Mouse (Mus musculus): ENCODE data around the gene Cct7.
"Not testable (repeated sequence)": the region's sequence is repeated elsewhere in the genome, so short reads cannot be mapped to it uniquely, and the experiment has no call there.

The Cct7 gene

GRCm38 (mm10) chr6:85450697-85451663 lies at the start of gene Cct7:
Gene Cct7 (plus strand): TSS chr6:85451514.
- CTCF ChIA-PET, result interaction anchor here (0.6 kb wide), 1 partner anchor 122 kb away, joined by 7 read pairs; no protein-coding TSS in a partner anchor

- CTCF ChIA-PET, result no interaction called here
Observed at GRCm38 (mm10) chr6:85402613-85403012, 48.7 kb upstream of the Cct7 start.

DNA sequence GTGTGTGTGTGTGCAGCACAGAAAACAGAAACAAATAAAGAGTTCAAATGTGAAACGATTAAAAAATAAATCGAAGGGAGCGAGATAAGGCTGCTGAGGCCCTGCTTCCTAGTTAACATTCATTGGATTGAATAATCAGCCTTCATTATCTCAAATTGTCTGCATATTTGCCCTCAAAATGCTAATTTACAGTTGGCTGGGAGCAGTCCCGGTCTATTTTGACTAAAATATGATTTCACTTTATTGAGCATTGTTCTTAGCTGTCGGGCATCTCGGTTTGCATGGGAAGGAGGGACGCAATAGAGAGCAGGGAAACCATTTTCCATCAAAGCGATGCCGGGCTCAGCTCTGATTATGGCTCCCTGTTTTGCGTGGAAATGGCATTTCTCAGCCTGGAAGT lies 48.3 kb upstream of the Cct7 start:
- CTCF ChIA-PET, result interaction anchor here (0.7 kb wide), 1 partner anchor 566 kb away, joined by 6 read pairs; no protein-coding TSS in a partner anchor

- CTCF ChIA-PET, result no interaction called here
Observed at GRCm38 (mm10) chr6:85409003-85409402, 42.3 kb upstream of the Cct7 start.

GRCm38 (mm10) chr6:85410771-85411273 lies 40.5 kb upstream of the Cct7 start:
- CTCF ChIA-PET, result no interaction called here

GRCm38 (mm10) chr6:85415829-85416228 lies 35.5 kb upstream of the Cct7 start:
- CTCF ChIA-PET, result no interaction called here

- CTCF ChIA-PET, result interaction anchor here (0.7 kb wide), 1 partner anchor 14 kb away, joined by 5 read pairs; no protein-coding TSS in a partner anchor
Observed at GRCm38 (mm10) chr6:85419150-85419549, 32.2 kb upstream of the Cct7 start.

DNA sequence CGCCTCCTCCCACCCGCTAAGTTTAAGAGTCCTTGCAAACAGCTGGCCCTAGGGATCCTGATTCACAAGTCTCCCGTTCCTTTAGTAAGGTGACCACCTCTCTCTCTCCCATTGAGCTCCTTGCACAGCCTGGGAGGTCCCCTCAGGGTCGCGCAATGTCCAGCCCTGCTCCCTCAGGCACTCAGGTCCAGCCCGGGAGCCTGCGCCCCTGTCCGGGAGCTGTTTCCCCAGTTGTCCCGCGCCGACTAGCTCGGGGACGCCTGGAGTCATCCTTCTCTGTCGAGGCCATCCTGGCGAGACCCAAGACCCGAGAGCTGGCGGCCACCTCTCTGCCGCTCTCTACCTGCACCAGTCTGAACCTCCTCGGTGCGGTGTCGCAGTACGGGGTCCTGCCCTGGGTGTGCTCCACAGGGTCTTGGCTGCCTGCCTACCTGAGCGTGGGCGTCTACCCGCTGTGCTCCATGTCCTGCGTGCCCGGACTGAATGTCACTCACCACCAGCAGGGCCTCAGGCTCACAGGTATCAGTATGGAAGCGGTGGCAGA lies 27.4 kb upstream of the Cct7 start, which contains the start of gene Noto:
Gene Noto (plus strand): TSS at position 51 of the 544 bp plus-strand sequence.
- CTCF ChIA-PET, result interaction anchor here (0.5 kb wide), 1 partner anchor 512 kb away, joined by 11 read pairs; no protein-coding TSS in a partner anchor

GRCm38 (mm10) chr6:85431274-85431841 lies 20.0 kb upstream of the Cct7 start:
- CTCF ChIA-PET, result no interaction called here

GRCm38 (mm10) chr6:85431842-85432431 lies 19.4 kb upstream of the Cct7 start, which contains the start of gene Smyd5:
Gene Smyd5 (plus strand): TSS chr6:85431989.
- CTCF ChIA-PET, result no interaction called here

DNA sequence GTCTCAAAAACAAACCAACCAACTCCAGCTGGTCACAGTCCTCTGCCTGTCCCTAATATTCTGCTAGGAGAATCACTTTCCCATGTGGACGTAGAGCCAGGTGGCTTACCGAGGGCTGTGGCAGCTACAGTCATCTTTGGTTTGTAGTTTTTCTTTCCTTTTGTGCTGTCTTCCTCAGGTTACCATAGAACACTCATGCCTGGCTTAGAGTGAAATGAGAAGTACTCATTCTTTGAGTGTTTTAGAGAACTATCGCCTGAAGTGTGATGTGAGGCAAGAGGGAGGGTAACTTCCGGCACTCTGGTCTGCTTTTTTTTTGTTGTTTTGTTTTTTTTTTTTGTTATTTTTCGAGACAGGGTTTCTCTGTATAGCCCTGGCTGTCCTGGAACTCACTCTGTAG lies 17.4 kb upstream of the Cct7 start:
- CTCF ChIA-PET, result no interaction called here

DNA sequence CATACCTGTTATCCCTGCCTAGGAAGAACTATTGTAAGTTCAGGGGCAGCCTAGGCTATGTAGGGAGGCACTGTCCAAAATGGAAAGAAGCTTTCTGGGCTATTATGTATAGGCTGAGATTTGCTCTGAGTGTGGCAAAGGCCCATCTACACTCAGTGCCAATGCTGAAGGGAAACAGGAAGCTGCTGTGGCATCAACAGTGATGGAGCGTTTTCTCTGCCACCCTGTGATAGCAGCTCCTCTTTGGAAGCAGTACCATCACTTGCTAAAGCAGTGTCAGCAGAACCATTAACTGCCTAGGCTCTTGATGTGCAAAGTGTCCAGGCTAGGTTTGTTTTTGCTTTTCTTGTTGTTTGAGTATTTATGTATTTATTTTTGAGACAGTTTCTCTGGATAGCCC lies 15.1 kb upstream of the Cct7 start:
- CTCF ChIA-PET, result no interaction called here

DNA sequence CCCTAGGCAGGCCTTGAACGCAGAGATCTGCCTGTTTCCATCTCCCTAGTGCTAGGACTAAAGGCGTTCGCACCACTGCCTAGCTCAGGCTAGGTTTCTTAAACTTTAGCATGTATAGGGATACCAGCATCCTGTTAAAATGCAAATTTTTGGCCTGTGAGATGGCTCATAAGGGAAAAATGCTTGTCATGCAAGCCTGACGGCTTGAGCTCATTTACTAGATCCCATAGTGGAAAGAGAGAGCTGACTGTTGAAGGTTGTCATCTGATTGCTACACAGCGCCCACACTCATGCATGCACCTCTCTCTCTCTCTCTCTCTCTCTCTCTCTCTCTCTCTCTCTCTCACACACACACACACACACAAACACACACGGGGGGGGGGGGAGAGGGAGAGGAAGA lies 14.7 kb upstream of the Cct7 start:
- CTCF ChIA-PET, result no interaction called here

GRCm38 (mm10) chr6:85441142-85441541 lies 10.2 kb upstream of the Cct7 start:
- CTCF ChIA-PET, result no interaction called here

DNA sequence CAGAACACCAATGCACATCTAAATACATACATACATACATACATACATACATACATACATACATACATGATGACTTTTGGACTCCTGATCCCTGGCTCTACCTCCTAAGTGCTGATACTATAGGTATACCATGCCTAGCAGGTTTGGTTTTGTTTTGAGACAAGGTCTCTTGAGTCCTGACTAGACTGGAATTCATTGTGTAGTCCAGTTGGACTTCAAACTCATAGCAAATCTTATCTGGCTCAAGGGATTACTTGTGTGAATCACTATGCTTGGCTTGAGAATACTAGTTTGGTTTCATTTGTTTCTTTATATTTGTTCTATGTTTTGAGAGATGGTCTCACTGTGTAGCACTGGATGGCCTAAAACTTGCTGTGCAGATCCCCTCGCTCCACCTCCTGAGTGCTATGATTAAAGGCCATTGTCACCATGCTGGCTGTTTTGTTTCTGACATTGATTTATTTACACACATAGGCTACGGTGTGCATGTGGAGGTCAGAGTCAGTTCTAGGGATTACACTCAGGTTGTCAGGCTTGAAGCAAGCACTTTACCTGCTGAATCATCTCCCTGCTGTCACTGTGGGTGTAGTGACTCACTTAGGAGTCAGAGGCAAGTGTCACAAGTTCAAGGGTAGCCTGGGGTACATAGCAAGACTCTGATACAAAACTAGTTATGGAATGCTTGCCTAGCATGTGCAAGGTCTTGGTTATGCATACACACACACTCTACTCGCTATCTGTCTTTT lies 7.7 kb upstream of the Cct7 start:
- CTCF ChIA-PET, result no interaction called here

- CTCF ChIA-PET, result no interaction called here
Observed at GRCm38 (mm10) chr6:85444266-85444965, 6.9 kb upstream of the Cct7 start.

DNA sequence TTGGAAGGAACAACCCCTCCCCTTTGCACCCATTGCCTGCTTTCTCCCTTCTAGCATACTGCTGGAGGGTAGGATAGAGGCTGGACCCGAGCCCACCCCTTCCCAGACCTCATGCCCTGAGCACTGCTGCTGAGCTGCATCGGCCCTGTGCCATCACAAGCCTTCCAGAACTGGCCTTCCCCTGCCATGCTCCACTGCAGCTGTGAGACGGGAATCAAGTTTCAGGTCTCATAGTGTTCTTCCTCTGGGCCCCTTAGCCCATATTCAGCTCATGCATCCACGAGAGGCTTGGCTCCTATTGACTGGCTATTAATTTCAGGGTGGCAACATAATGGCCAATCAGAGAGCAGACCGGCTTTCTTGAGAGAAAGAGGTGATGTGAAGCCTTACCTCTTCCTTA lies 6.0 kb upstream of the Cct7 start:
- CTCF ChIA-PET, result no interaction called here

DNA sequence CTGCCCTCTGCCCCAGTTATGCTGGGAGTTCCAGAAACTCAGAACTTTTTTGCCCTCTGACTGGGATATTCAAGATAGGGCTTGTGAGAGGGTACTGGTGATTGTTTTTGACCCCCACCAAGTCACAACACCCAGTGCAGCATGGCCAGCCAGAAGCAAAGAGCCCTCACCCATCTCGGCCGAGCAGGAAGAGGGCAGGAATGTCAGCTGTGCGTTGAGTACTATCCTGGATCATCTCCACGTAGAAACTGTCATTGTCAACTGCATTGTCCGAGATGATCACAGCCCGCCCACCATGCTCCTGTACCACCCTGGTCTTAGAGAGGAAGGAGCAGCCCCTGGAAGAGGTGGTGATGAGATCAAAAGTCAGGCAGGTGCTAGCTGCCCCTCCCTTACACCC lies 4.0 kb upstream of the Cct7 start:
- CTCF ChIA-PET, result no interaction called here

- CTCF ChIA-PET, result not testable (repeated sequence)
Observed at GRCm38 (mm10) chr6:85450140-85450539, 1.2 kb upstream of the Cct7 start.

- CTCF ChIA-PET, result interaction anchor here (0.6 kb wide), 2 partner anchors 123 to 173 kb away, joined by 4 to 7 read pairs; no protein-coding TSS in a partner anchor
Observed at GRCm38 (mm10) chr6:85451664-85452410, 523 bp downstream of the Cct7 start, which contains the start of gene Pradc1. Gene Pradc1 (minus strand): TSS chr6:85451970.

All from spleen, embryonic (tissue).